Mouse (Mus musculus) CH12.LX (cell line): ENCODE results near the gene Gm5737. TPM values are rescaled to one million over a fixed set of nuclear protein-coding genes. Genes with fewer than 3 reads are reported as not detected.
A peak's percentile ranks its signal among the peaks of the same experiment; 100 is the strongest.

Source experiments
- DNase-seq: peaks from one replicate; pipeline ENCODE4 v3.0.0-alpha.2; 2013; ENCODE audit errors: extremely low read depth
- H3K27ac ChIP-seq: 2 replicates; pipeline ENCODE4 v1.5.1; 2012; ENCODE audit warnings: low read depth, mild to moderate bottlenecking, control low read depth, moderate library complexity; ENCODE audit not compliant: insufficient read depth
- H3K27me3 ChIP-seq: replicated peaks from 2 replicates; pipeline ENCODE3; 2012; ENCODE audit warnings: inconsistent platforms
- H3K36me3 ChIP-seq, 2 experiments: replicated peaks in 1 of 2; 2 replicates each; pipeline versions ENCODE3 to v1.6.1; 2012; ENCODE audit warnings: inconsistent platforms in 1 of 2, low read length in 1 of 2, mild to moderate bottlenecking in 1 of 2, mixed read lengths in 1 of 2, moderate library complexity in 1 of 2; ENCODE audit not compliant: control insufficient read depth in 1 of 2, insufficient read depth in 1 of 2
- H3K4me1 ChIP-seq, 2 experiments: 2 replicates each; pipeline ENCODE4 v1.6.1; 2012; ENCODE audit warnings: inconsistent platforms in 1 of 2, moderate library complexity in 1 of 2; ENCODE audit not compliant: insufficient read depth in 2 of 2, control insufficient read depth in 1 of 2
- H3K4me2 ChIP-seq: 2 replicates; pipeline ENCODE4 v1.6.1; 2012; ENCODE audit warnings: low read depth, mild to moderate bottlenecking, control low read depth; ENCODE audit not compliant: poor library complexity, insufficient read depth, severe bottlenecking
- H3K4me3 ChIP-seq, 3 experiments: fragments of 150-350 bp in 1 of 3; sonication (generic) in 1 of 3; replicated peaks in 1 of 3; 2 replicates each; pipeline versions ENCODE3 to v1.5.1; 2011 to 2012; ENCODE audit warnings: low read depth in 2 of 3, low read length in 2 of 3, mild to moderate bottlenecking in 2 of 3, moderate library complexity in 2 of 3, control low read depth in 1 of 3, improper control_type of control experiment in 1 of 3, inconsistent platforms in 1 of 3, mixed read lengths in 1 of 3; ENCODE audit not compliant: poor library complexity in 1 of 3
- H3K79me2 ChIP-seq: replicated peaks from 2 replicates; pipeline ENCODE4 v1.6.1; 2012; ENCODE audit warnings: mild to moderate bottlenecking, moderate library complexity; ENCODE audit not compliant: control insufficient read depth, poor library complexity, insufficient read depth, severe bottlenecking; ENCODE audit errors: extremely low read depth
- H3K9ac ChIP-seq: 2 replicates; pipeline ENCODE4 v1.6.1; 2012; ENCODE audit warnings: low read depth, mild to moderate bottlenecking, control low read depth, moderate library complexity; ENCODE audit not compliant: insufficient read depth
- H3K9me3 ChIP-seq: replicated peaks from 2 replicates; pipeline ENCODE3; 2012; ENCODE audit warnings: low read length, inconsistent platforms, mixed read lengths
- BHLHE40 ChIP-seq: IDR thresholded peaks from 2 replicates; pipeline ENCODE4 v1.6.1; 2011; ENCODE audit warnings: mild to moderate bottlenecking, low read depth, low read length, improper control_type of control experiment
- CHD2 ChIP-seq: IDR thresholded peaks from 2 replicates; pipeline ENCODE4 v1.6.1; 2011; ENCODE audit warnings: low read length, improper control_type of control experiment
- ETS1 ChIP-seq: conservative IDR thresholded peaks from 2 replicates; pipeline ENCODE4 v1.6.1; 2012; ENCODE audit warnings: low read depth, mild to moderate bottlenecking, inconsistent platforms, low read length, improper control_type of control experiment, moderate library complexity
- GABPA ChIP-seq: IDR thresholded peaks from 2 replicates; pipeline ENCODE4 v1.6.1; 2012; ENCODE audit warnings: low read depth, low read length, improper control_type of control experiment, inconsistent platforms; ENCODE audit not compliant: insufficient replicate concordance
- HCFC1 ChIP-seq: IDR thresholded peaks from 2 replicates; pipeline ENCODE4 v1.6.1; 2012; ENCODE audit warnings: low read depth, mild to moderate bottlenecking, inconsistent platforms, low read length, improper control_type of control experiment
- KAT2A ChIP-seq: IDR thresholded peaks from 2 replicates; pipeline ENCODE4 v1.6.1; 2012; ENCODE audit warnings: low read length, improper control_type of control experiment, inconsistent platforms; ENCODE audit not compliant: insufficient replicate concordance
- MXI1 ChIP-seq: IDR thresholded peaks from 2 replicates; pipeline ENCODE4 v1.6.1; 2011; ENCODE audit warnings: mild to moderate bottlenecking, low read depth, low read length, improper control_type of control experiment
- MYC ChIP-seq: IDR thresholded peaks from 2 replicates; pipeline ENCODE4 v1.6.1; 2011; ENCODE audit warnings: low read depth, mild to moderate bottlenecking, improper control_type of control experiment, low read length
- POLR2AphosphoS2 ChIP-seq: IDR thresholded peaks from 2 replicates; pipeline ENCODE4 v1.6.1; 2011; ENCODE audit warnings: low read depth, low read length, improper control_type of control experiment
- SMC3 ChIP-seq: IDR thresholded peaks from 2 replicates; pipeline ENCODE4 v1.6.1; 2011; ENCODE audit warnings: low read depth, low read length, improper control_type of control experiment
- TBP ChIP-seq: conservative IDR thresholded peaks from 2 replicates; pipeline ENCODE4 v1.6.1; 2011; ENCODE audit warnings: low read depth, low read length, improper control_type of control experiment
- USF1 ChIP-seq: IDR thresholded peaks from 2 replicates; pipeline ENCODE4 v1.6.1; 2014; ENCODE audit warnings: low read depth, mild to moderate bottlenecking, inconsistent platforms, low read length, improper control_type of control experiment
- ZC3H11A ChIP-seq: IDR thresholded peaks from 2 replicates; pipeline ENCODE4 v1.6.1; 2012; ENCODE audit warnings: low read depth, mild to moderate bottlenecking, inconsistent platforms, low read length, improper control_type of control experiment
- ZKSCAN1 ChIP-seq: IDR thresholded peaks from 2 replicates; pipeline ENCODE4 v1.6.1; 2012; ENCODE audit warnings: low read depth, inconsistent platforms, low read length, improper control_type of control experiment, borderline replicate concordance
- ZMIZ1 ChIP-seq: IDR thresholded peaks from 2 replicates; pipeline ENCODE4 v1.6.1; 2012; ENCODE audit warnings: low read depth, mild to moderate bottlenecking, inconsistent platforms, low read length, improper control_type of control experiment
- ZNF384 ChIP-seq: IDR thresholded peaks from 2 replicates; pipeline ENCODE4 v1.6.1; 2012; ENCODE audit warnings: low read depth, low read length, improper control_type of control experiment, inconsistent platforms
- dilution Hi-C: fragments of 300-500 bp; cut with MboI; formaldehyde crosslinking; loops from 2 replicates; pipeline ENCODE4 v1.14.3; 2020; ENCODE audit warnings: low sequenced_read_pairs; ENCODE audit not compliant: extremely low pct_unique_long_range_greater_than_20kb, extremely low pct_ligation_motif_present
- in situ Hi-C: fragments of 300-500 bp; cut with MboI; formaldehyde crosslinking; loops from 3 replicates; pipeline ENCODE4 v1.14.3; 2019; ENCODE audit warnings: low sequenced_read_pairs, low pct_ligation_motif_present, low pct_unique_long_range_greater_than_20kb, mixed read lengths
- polyA plus RNA-seq: library from polyadenylated mRNA; unstranded; fragments of >175 nt; gene quantifications from 2 replicates; pipeline ENCODE4 v1.2.1, GENCODE M21; 2012; ENCODE audit warnings: low read depth; ENCODE audit not compliant: insufficient read length
- total RNA-seq, 2 experiments: library from RNA; depleted of rRNA; stranded (reverse); fragments of 300-350 nt in 1 of 2; fragments of >200 nt in 1 of 2; gene quantifications; 2 replicates each; pipeline ENCODE4 v1.2.3; 2012 to 2014

Gene Gm5737
- total and polyA plus RNA-seq, 3 experiments, result not detected

GRCm38 (mm10) chr7:120835449-120836359, 23.5 kb downstream of the Gm5737 start (continued):
- TF ChIP-seq USF1, result no peak

DNA sequence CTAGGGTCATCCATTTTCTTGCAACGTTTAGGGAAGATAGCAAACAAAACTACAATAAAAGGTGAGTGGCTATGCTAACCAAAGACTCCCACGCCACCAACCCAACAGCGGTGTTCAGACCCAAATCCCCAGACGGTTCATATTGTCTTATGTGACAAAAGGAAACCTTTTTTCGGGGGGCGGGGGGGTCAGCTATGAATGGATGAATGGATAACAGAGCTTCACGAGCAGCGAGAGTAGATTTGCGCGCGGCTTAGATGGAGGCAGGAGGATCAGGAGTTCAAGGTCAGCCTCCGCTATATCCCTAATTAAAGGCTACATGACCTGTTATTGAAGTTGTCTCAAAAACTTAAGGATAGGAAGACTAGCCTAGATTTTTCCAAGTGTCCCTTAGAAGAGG, 24.2 kb downstream of the Gm5737 start:
- DNase-seq, result no peak
- H3K79me2 ChIP-seq, result no peaks in the 10 kb centered on the region
- no peaks in the 10 kb centered on the region for H3K36me3 ChIP-seq
- 0 out of 2 replicates have a peak overlapping the region, but pooled peaks have one; percentile 32 for H3K9ac ChIP-seq
- H3K4me3 ChIP-seq, result peak overlapping the region in 2 of 3 experiments; percentile 67 to 73
- TF ChIP-seq MXI1 (no peak), CHD2 (no peak), SMC3 (no peak)
- in situ Hi-C loops, result loop anchor here (5.0 to 10.0 kb wide), 2 partner anchors 76 to 198 kb away; partner anchors contain the start of gene Mettl9
- H3K4me2 ChIP-seq, result peak overlapping the region; percentile 74
- no peak overlapping the region for H3K27ac ChIP-seq
- H3K27me3 ChIP-seq, result peaks cover 23% of the 10 kb centered on the region
- dilution Hi-C loops, result no loop called here
- H3K9me3 ChIP-seq, result no peaks in the 10 kb centered on the region
- peaks cover 0 to 7% of the 10 kb centered on the region in 2 experiments; a peak in 3 of 4 replicates for H3K4me1 ChIP-seq

- in situ Hi-C loops, result loop anchor here (5.0 to 10.0 kb wide), 2 partner anchors 74 to 196 kb away; partner anchors contain the start of gene Mettl9
- no peak for TF ChIP-seq ZNF384
- no peak for TF ChIP-seq KAT2A
- no peak for TF ChIP-seq ZMIZ1
- TF ChIP-seq TBP, result no peak
- TF ChIP-seq SMC3, result no peak
- no peak for TF ChIP-seq ETS1
- TF ChIP-seq HCFC1, result no peak
- no peak for TF ChIP-seq ZKSCAN1
- no peak for TF ChIP-seq BHLHE40
- TF ChIP-seq ZC3H11A, result no peak
- TF ChIP-seq GABPA, result no peak
- TF ChIP-seq MYC, result no peak
- TF ChIP-seq POLR2AphosphoS2, result no peak
Observed at GRCm38 (mm10) chr7:120838436-120839160, 26.4 kb downstream of the Gm5737 start.

More at GRCm38 (mm10) chr7:120838436-120839160, 26.4 kb downstream of the Gm5737 start:
- no peaks in the 10 kb centered on the region for H3K36me3 ChIP-seq
- no peak overlapping the region for H3K27ac ChIP-seq
- H3K9me3 ChIP-seq, result no peaks in the 10 kb centered on the region
- dilution Hi-C loops, result no loop called here
- H3K4me1 ChIP-seq, result peaks cover 0 to 9% of the 10 kb centered on the region in 2 experiments; a peak in 3 of 4 replicates
- no peak overlapping the region for H3K4me3 ChIP-seq
- H3K9ac ChIP-seq, result no peak overlapping the region
- no peak overlapping the region for H3K4me2 ChIP-seq
- H3K79me2 ChIP-seq, result no peaks in the 10 kb centered on the region
- no peak for DNase-seq
- H3K27me3 ChIP-seq, result peaks cover 2% of the 10 kb centered on the region
